In genomic region chr7:6525001-6525400, GRCm38 (mm10) we compare ENCODE assay signal across 30 mouse cellular contexts. TPM values are rescaled to one million over a fixed set of nuclear protein-coding genes. Genes with fewer than 3 reads are reported as not detected.
DNase-seq lines count a peak whose midpoint lies in the region; ATAC-seq and TF ChIP-seq lines count a peak whose summit lies in the region.
"Had no signal": no experiment of that assay in that cellular context is flagged by ENCODE, and none has a peak within 500 bp of the region (broad histone marks: within the 10 kb centered on the region; RNA-seq: fewer than 3 reads in every experiment).

No protein-coding gene starts in this region.

- ATAC-seq in intestine, postnatal 0 days = no peak
- no peak for ATAC-seq in intestine, embryonic 15.5 days
- ATAC-seq: activated CD4-positive, CD25-positive, alpha-beta regulatory T cell, adult 4 months; forebrain, embryonic 13.5 days had no signal

- H3K4me2 ChIP-seq in intestine, postnatal 0 days (replicated peaks; ENCODE audit: low read depth) = no peak overlapping the region
- no peak overlapping the region for H3K4me2 ChIP-seq in intestine, embryonic 15.5 days (replicated peaks)
- H3K4me2 ChIP-seq: forebrain, embryonic 13.5 days; limb, embryonic 12.5 days had no signal

- no peak overlapping the region for H3K27ac ChIP-seq in intestine, postnatal 0 days (ENCODE audit: low read depth, low read length)
- no peak overlapping the region for H3K27ac ChIP-seq in intestine, embryonic 15.5 days
- no peak overlapping the region for H3K27ac ChIP-seq in testis, adult 2 months (ENCODE audit: control insufficient read depth, insufficient read depth, low read depth, low read length)
- no peak overlapping the region for H3K27ac ChIP-seq in MEL (ENCODE audit: control insufficient read depth, low read depth, low read length)
- H3K27ac ChIP-seq: forebrain, embryonic 13.5 days; limb, embryonic 12.5 days had no signal

- WGBS in intestine, postnatal 0 days = 58% methylated on average over 3 of the region's 3 CpGs
- 53% methylated on average over 3 of the region's 3 CpGs for WGBS in intestine, embryonic 15.5 days

- TF ChIP-seq RAD21 in MEL (IDR thresholded peaks at IDR 0.05; ENCODE audit: low read depth, low read length) = no peak; the same call in 1 of the 2 replicates

- no peaks in the 10 kb centered on the region for H3K79me2 ChIP-seq in MEL (ENCODE audit: control insufficient read depth, insufficient read depth, low read length, poor library complexity)

- DNase-seq in testis, postnatal 14 days (ENCODE audit: low spot score) = no peak
- peak; percentile 16 for DNase-seq in MEL (ENCODE audit: low read depth, low spot score)
- peak; percentile 0 for DNase-seq in mesoderm, embryonic 11.5 days (ENCODE audit: low read depth, low spot score)
- no peak for DNase-seq in gastrocnemius, adult 8-10 months (ENCODE audit: low spot score in 2 of 2)
- no peak for DNase-seq in kidney, postnatal 36 days
- DNase-seq: cerebellum, adult 9-10 months; gastrocnemius, postnatal 14 days; kidney, adult 9 months; kidney, postnatal 25 days; lung, adult 18-20 months; lung, postnatal 36 days; right cerebral cortex, postnatal 25 days; thymus, postnatal 25 days had no signal

- H3K9me3 ChIP-seq in intestine, postnatal 0 days (ENCODE audit: control insufficient read depth) = no peaks in the 10 kb centered on the region
- H3K9me3 ChIP-seq in intestine, embryonic 15.5 days = no peaks in the 10 kb centered on the region
- no peaks in the 10 kb centered on the region for H3K9me3 ChIP-seq in MEL (replicated peaks; ENCODE audit: insufficient read depth, low read length)

- H3K36me3 ChIP-seq in intestine, postnatal 0 days (ENCODE audit: control insufficient read depth, insufficient read depth) = no peaks in the 10 kb centered on the region
- H3K36me3 ChIP-seq in intestine, embryonic 15.5 days = no peaks in the 10 kb centered on the region
- no peaks in the 10 kb centered on the region for H3K36me3 ChIP-seq in testis, adult 2 months (ENCODE audit: control insufficient read depth, insufficient read depth, low read length)
- no peaks in the 10 kb centered on the region for H3K36me3 ChIP-seq in MEL (ENCODE audit: control insufficient read depth in 1 of 2, insufficient read depth in 2 of 2, low read length in 2 of 2)
- H3K36me3 ChIP-seq: limb, embryonic 12.5 days had no signal

- no peak for TF ChIP-seq POLR2A in testis, adult 2 months (IDR thresholded peaks at IDR 0.05; ENCODE audit: control insufficient read depth, low read depth, low read length)
- TF ChIP-seq POLR2A in MEL (IDR thresholded peaks at IDR 0.05; ENCODE audit: control insufficient read depth in 1 of 2, insufficient read depth in 1 of 2, low read depth in 1 of 2, low read length in 2 of 2, poor library complexity in 1 of 2) = no peak

- H3K4me3 ChIP-seq in intestine, postnatal 0 days (ENCODE audit: low read depth, low read length) = no peak overlapping the region
- H3K4me3 ChIP-seq in intestine, embryonic 15.5 days (replicated peaks) = no peak overlapping the region
- no peak overlapping the region for H3K4me3 ChIP-seq in testis, adult 2 months (ENCODE audit: control insufficient read depth, low read depth, low read length)
- no peak overlapping the region for H3K4me3 ChIP-seq in MEL (ENCODE audit: control insufficient read depth in 1 of 2, insufficient read depth in 1 of 2, low read depth in 2 of 2, low read length in 2 of 2)
- H3K4me3 ChIP-seq: forebrain, embryonic 13.5 days; limb, embryonic 12.5 days had no signal

- no peaks in the 10 kb centered on the region for H3K4me1 ChIP-seq in intestine, postnatal 0 days (replicated peaks; ENCODE audit: control insufficient read depth, insufficient read depth, low read length)
- H3K4me1 ChIP-seq in intestine, embryonic 15.5 days (replicated peaks) = no peaks in the 10 kb centered on the region
- no peaks in the 10 kb centered on the region for H3K4me1 ChIP-seq in testis, adult 2 months (ENCODE audit: control insufficient read depth, insufficient read depth, low read length)
- H3K4me1 ChIP-seq in MEL (ENCODE audit: control insufficient read depth in 1 of 2, insufficient read depth in 2 of 2, low read length in 2 of 2) = no peaks in the 10 kb centered on the region
- H3K4me1 ChIP-seq: forebrain, embryonic 13.5 days; limb, embryonic 12.5 days had no signal

- peak; percentile 7; the same call in 1 of the 2 replicates for TF ChIP-seq CTCF in intestine, postnatal 0 days (IDR thresholded peaks at IDR 0.05; ENCODE audit: low read depth)
- TF ChIP-seq CTCF in testis, adult 2 months (IDR thresholded peaks at IDR 0.05; ENCODE audit: control insufficient read depth, insufficient read depth, insufficient replicate concordance, low read depth, low read length) = peak; percentile 36; the same call in 1 of the 2 replicates
- TF ChIP-seq CTCF in MEL (IDR thresholded peaks at IDR 0.05 in 2 of 3, conservative IDR thresholded peaks at IDR 0.05 in 1 of 3; ENCODE audit: control insufficient read depth in 1 of 3, insufficient read depth in 1 of 3, low read depth in 2 of 3, low read length in 3 of 3, poor library complexity in 1 of 3, severe bottlenecking in 1 of 3) = peak; percentile 24 to 33 (median 26); a peak in 3 of 6 replicates

- TF ChIP-seq EP300 in MEL (IDR thresholded peaks at IDR 0.05; ENCODE audit: low read depth in 1 of 2, low read length in 2 of 2) = no peak

- H3K9ac ChIP-seq in intestine, postnatal 0 days (ENCODE audit: low read depth, low read length) = no peak overlapping the region
- no peak overlapping the region for H3K9ac ChIP-seq in intestine, embryonic 15.5 days
- H3K9ac ChIP-seq in MEL (ENCODE audit: control insufficient read depth, low read depth, low read length, poor library complexity, severe bottlenecking) = no peak overlapping the region
- H3K9ac ChIP-seq: forebrain, embryonic 13.5 days; limb, embryonic 12.5 days had no signal

- H3K27me3 ChIP-seq in intestine, postnatal 0 days (replicated peaks; ENCODE audit: control insufficient read depth, insufficient read depth, low read length) = no peaks in the 10 kb centered on the region
- no peaks in the 10 kb centered on the region for H3K27me3 ChIP-seq in intestine, embryonic 15.5 days (replicated peaks)
- no peaks in the 10 kb centered on the region for H3K27me3 ChIP-seq in testis, adult 2 months (ENCODE audit: control insufficient read depth, insufficient read depth, low read length)
- no peaks in the 10 kb centered on the region for H3K27me3 ChIP-seq in MEL (ENCODE audit: control insufficient read depth in 1 of 2, insufficient read depth in 2 of 2, low read length in 2 of 2)
- H3K27me3 ChIP-seq: forebrain, embryonic 13.5 days; limb, embryonic 12.5 days had no signal

TF ChIP-seq in MEL, 35 proteins besides CTCF, POLR2A, EP300 and RAD21:
- TF ChIP-seq CHD2 (IDR thresholded peaks at IDR 0.05; ENCODE audit: low read length) (no peak), MAFK (IDR thresholded peaks at IDR 0.05; ENCODE audit: borderline replicate concordance, low read depth, low read length) (no peak), HCFC1 (IDR thresholded peaks at IDR 0.05; ENCODE audit: low read depth, low read length) (no peak), POLR2AphosphoS2 (IDR thresholded peaks at IDR 0.05; ENCODE audit: low read length) (no peak), MYC (IDR thresholded peaks at IDR 0.05; ENCODE audit: low read depth, low read length) (no peak)
TF ChIP-seq in MEL: peak in this region for 0.

RNA-seq across cellular contexts. Expression of gene Olfr1349, which starts 2.3 kb away (rescaled TPM):
- polyA plus RNA-seq in intestine, postnatal 0 days (2015; fragmentation: Nextera tagmentation; extraction: Ambion mirVana) = not detected in 2 replicates
- polyA plus RNA-seq in intestine, embryonic 15.5 days (2015; fragmentation: Nextera tagmentation; extraction: Ambion mirVana) = not detected in 2 replicates
- 0.79 and 0.86 TPM in 2 replicates for polyA plus RNA-seq in testis, adult 2 months (2012; rRNA removed)
- not detected in 2 replicates for total RNA-seq in MEL (2012; rRNA removed)
- polyA plus RNA-seq in MEL (2012; ENCODE audit: insufficient read depth in 1 of 2, insufficient read length in 2 of 2, low read depth in 1 of 2, low replicate concordance in 2 of 2, missing spikeins in 1 of 2) = not detected
- total RNA-seq in gastrocnemius, adult 8-10 months (2022) = not detected
- total RNA-seq: gastrocnemius, postnatal 14 days; heart, adult 8-10 months; hematopoietic stem cell, adult 5-6 weeks; left cerebral cortex, postnatal 10 days; megakaryocyte-erythroid progenitor cell, adult 5-6 weeks had no signal
- polyA plus RNA-seq: activated CD4-positive, CD25-positive, alpha-beta regulatory T cell, adult 4 months; C2C12; embryonic facial prominence, embryonic 11.5 days; forebrain, embryonic 13.5 days; heart, embryonic 16.5 days; limb, embryonic 12.5 days; stomach, embryonic 16.5 days had no signal

RNA-seq across cellular contexts. Expression of gene Olfr1348, which starts 16.5 kb away (rescaled TPM):
- polyA plus RNA-seq in intestine, postnatal 0 days (2015; fragmentation: Nextera tagmentation; extraction: Ambion mirVana) = not detected in 2 replicates
- polyA plus RNA-seq in intestine, embryonic 15.5 days (2015; fragmentation: Nextera tagmentation; extraction: Ambion mirVana) = not detected in 2 replicates
- polyA plus RNA-seq in testis, adult 2 months (2012; rRNA removed) = not detected in 2 replicates
- not detected in 2 replicates for total RNA-seq in MEL (2012; rRNA removed)
- not detected for polyA plus RNA-seq in MEL (2012; ENCODE audit: insufficient read depth in 1 of 2, insufficient read length in 2 of 2, low read depth in 1 of 2, low replicate concordance in 2 of 2, missing spikeins in 1 of 2)
- not detected for total RNA-seq in gastrocnemius, adult 8-10 months (2022)
- total RNA-seq: gastrocnemius, postnatal 14 days; heart, adult 8-10 months; hematopoietic stem cell, adult 5-6 weeks; layer of hippocampus, postnatal 10 days; left cerebral cortex, postnatal 10 days; megakaryocyte-erythroid progenitor cell, adult 5-6 weeks had no signal
- polyA plus RNA-seq: C2C12; cortical plate, adult 2 months; embryonic facial prominence, embryonic 11.5 days; forebrain, embryonic 13.5 days; frontal cortex, adult 2 months; heart, embryonic 16.5 days; limb, embryonic 12.5 days; stomach, embryonic 16.5 days had no signal

RNA-seq across cellular contexts. Expression of gene Olfr1347, which starts 25.4 kb away (rescaled TPM):
- not detected in 2 replicates for polyA plus RNA-seq in intestine, postnatal 0 days (2015; fragmentation: Nextera tagmentation; extraction: Ambion mirVana)
- polyA plus RNA-seq in intestine, embryonic 15.5 days (2015; fragmentation: Nextera tagmentation; extraction: Ambion mirVana) = not detected in 2 replicates
- 0.11 TPM in 1 of 2 replicates, not detected in the other for polyA plus RNA-seq in testis, adult 2 months (2012; rRNA removed)
- total RNA-seq in MEL (2012; rRNA removed) = not detected in 2 replicates
- polyA plus RNA-seq in MEL (2012; ENCODE audit: insufficient read depth in 1 of 2, insufficient read length in 2 of 2, low read depth in 1 of 2, low replicate concordance in 2 of 2, missing spikeins in 1 of 2) = not detected
- not detected for total RNA-seq in gastrocnemius, adult 8-10 months (2022)
- total RNA-seq: gastrocnemius, postnatal 14 days; heart, adult 8-10 months; hematopoietic stem cell, adult 5-6 weeks; layer of hippocampus, postnatal 10 days; left cerebral cortex, postnatal 10 days; megakaryocyte-erythroid progenitor cell, adult 5-6 weeks had no signal
- polyA plus RNA-seq: activated CD4-positive, CD25-positive, alpha-beta regulatory T cell, adult 4 months; C2C12; cortical plate, adult 2 months; embryonic facial prominence, embryonic 11.5 days; forebrain, embryonic 13.5 days; frontal cortex, adult 2 months; heart, embryonic 16.5 days; limb, embryonic 12.5 days; stomach, embryonic 16.5 days had no signal

RNA-seq across cellular contexts. Expression of gene Olfr5, which starts 38.3 kb away (rescaled TPM):
- polyA plus RNA-seq in intestine, postnatal 0 days (2015; fragmentation: Nextera tagmentation; extraction: Ambion mirVana) = not detected in 2 replicates
- polyA plus RNA-seq in intestine, embryonic 15.5 days (2015; fragmentation: Nextera tagmentation; extraction: Ambion mirVana) = not detected in 2 replicates
- 0.16 and 0.20 TPM in 2 replicates for polyA plus RNA-seq in testis, adult 2 months (2012; rRNA removed)
- total RNA-seq in MEL (2012; rRNA removed) = not detected in 2 replicates
- polyA plus RNA-seq in MEL (2012; ENCODE audit: insufficient read depth in 1 of 2, insufficient read length in 2 of 2, low read depth in 1 of 2, low replicate concordance in 2 of 2, missing spikeins in 1 of 2) = not detected
- total RNA-seq in gastrocnemius, adult 8-10 months (2022) = not detected
- total RNA-seq: gastrocnemius, postnatal 14 days; heart, adult 8-10 months; hematopoietic stem cell, adult 5-6 weeks; layer of hippocampus, postnatal 10 days; left cerebral cortex, postnatal 10 days; megakaryocyte-erythroid progenitor cell, adult 5-6 weeks had no signal
- polyA plus RNA-seq: activated CD4-positive, CD25-positive, alpha-beta regulatory T cell, adult 4 months; C2C12; cortical plate, adult 2 months; embryonic facial prominence, embryonic 11.5 days; forebrain, embryonic 13.5 days; frontal cortex, adult 2 months; heart, embryonic 16.5 days; limb, embryonic 12.5 days; stomach, embryonic 16.5 days had no signal

RNA-seq across cellular contexts. Expression of gene Olfr1350, which starts 39.6 kb away (rescaled TPM):
- polyA plus RNA-seq in intestine, postnatal 0 days (2015; fragmentation: Nextera tagmentation; extraction: Ambion mirVana) = not detected in 2 replicates
- polyA plus RNA-seq in intestine, embryonic 15.5 days (2015; fragmentation: Nextera tagmentation; extraction: Ambion mirVana) = not detected in 2 replicates
- 0.12 TPM in 1 of 2 replicates, not detected in the other for polyA plus RNA-seq in testis, adult 2 months (2012; rRNA removed)
- total RNA-seq in MEL (2012; rRNA removed) = not detected in 2 replicates
- polyA plus RNA-seq in MEL (2012; ENCODE audit: insufficient read depth in 1 of 2, insufficient read length in 2 of 2, low read depth in 1 of 2, low replicate concordance in 2 of 2, missing spikeins in 1 of 2) = not detected
- not detected for total RNA-seq in gastrocnemius, adult 8-10 months (2022)
- total RNA-seq: gastrocnemius, postnatal 14 days; heart, adult 8-10 months; hematopoietic stem cell, adult 5-6 weeks; layer of hippocampus, postnatal 10 days; left cerebral cortex, postnatal 10 days; megakaryocyte-erythroid progenitor cell, adult 5-6 weeks had no signal
- polyA plus RNA-seq: activated CD4-positive, CD25-positive, alpha-beta regulatory T cell, adult 4 months; C2C12; cortical plate, adult 2 months; embryonic facial prominence, embryonic 11.5 days; forebrain, embryonic 13.5 days; frontal cortex, adult 2 months; heart, embryonic 16.5 days; limb, embryonic 12.5 days; stomach, embryonic 16.5 days had no signal

Comparison
In these comparisons a context has a peak if more than half of its experiments do, and no peak if none do; other contexts are left out.
1. DNase-seq: peak in MEL (single experiment) and mesoderm, embryonic 11.5 days (single experiment); none in testis, postnatal 14 days (single experiment), gastrocnemius, adult 8-10 months (0 of 2) and kidney, postnatal 36 days (0 of 2).
2. Peak in every context shown above with its lines, with median percentiles within 50 percentile points of each other: CTCF ChIP-seq.